Mouse (Mus musculus) brown adipose tissue, adult 24 weeks (tissue): ENCODE results near the gene Snx10. TPM values are rescaled to one million over a fixed set of nuclear protein-coding genes. Genes with fewer than 3 reads are reported as not detected.
A peak's percentile ranks its signal among the peaks of the same experiment; 100 is the strongest.

Source experiments
- H3K27ac ChIP-seq: fragments of 200-500 bp; replicated peaks from 2 replicates; pipeline ENCODE4 v1.5.1; 2012; ENCODE audit warnings: low read depth, mild to moderate bottlenecking, low read length
- H3K4me1 ChIP-seq: fragments of 200-500 bp; 2 replicates; pipeline ENCODE4 v1.6.1; 2012; ENCODE audit warnings: low read length, mixed read lengths; ENCODE audit not compliant: control insufficient read depth, insufficient read depth, insufficient read length
- H3K4me3 ChIP-seq: fragments of 200-500 bp; 2 replicates; pipeline ENCODE4 v1.5.1; 2012; ENCODE audit warnings: low read depth, mild to moderate bottlenecking, low read length, moderate library complexity; ENCODE audit not compliant: insufficient read depth
- polyA plus RNA-seq: library from polyadenylated mRNA; stranded (reverse); fragments of >200 nt; gene quantifications from 2 replicates; pipeline ENCODE4 v1.2.4, GENCODE M21; 2012; ENCODE audit not compliant: missing spikeins, insufficient read depth, insufficient read length

The Snx10 gene
- polyA plus RNA-seq, 1 experiment: 195 TPM

DNA sequence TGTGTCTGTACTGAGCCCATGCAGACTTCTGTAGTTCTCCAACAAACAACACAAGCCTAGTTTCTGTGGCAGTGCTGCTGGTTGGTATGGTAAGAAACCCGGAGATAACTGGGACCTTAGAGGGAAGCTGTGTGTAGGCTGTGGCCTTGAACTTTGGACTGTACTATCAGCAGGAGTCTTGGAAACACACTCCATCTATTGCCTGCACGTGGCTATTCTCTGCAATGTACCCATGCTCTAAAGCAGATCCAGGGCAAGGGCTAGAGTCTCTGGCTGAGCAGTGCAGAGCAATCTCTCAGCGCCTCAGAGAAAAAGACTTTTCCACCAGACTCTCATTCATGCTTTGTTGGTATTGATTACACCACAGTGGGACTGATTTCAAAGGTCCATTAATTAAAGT lies 10.0 kb upstream of the Snx10 start:
- Histone ChIP-seq H3K4me3 (no peak overlapping the region), H3K4me1 (no peaks in the 10 kb centered on the region), H3K27ac (no peak overlapping the region)

GRCm38 (mm10) chr6:51514860-51515259 lies 8.8 kb upstream of the Snx10 start:
- Histone ChIP-seq H3K4me3 (no peak overlapping the region), H3K27ac (no peak overlapping the region), H3K4me1 (no peaks in the 10 kb centered on the region)

GRCm38 (mm10) chr6:51523310-51523709 lies 391 bp upstream of the Snx10 start:
- peak overlapping the region; percentile 96 for H3K4me3 ChIP-seq
- no peak overlapping the region for H3K27ac ChIP-seq
- H3K4me1 ChIP-seq: no peaks in the 10 kb centered on the region

DNA sequence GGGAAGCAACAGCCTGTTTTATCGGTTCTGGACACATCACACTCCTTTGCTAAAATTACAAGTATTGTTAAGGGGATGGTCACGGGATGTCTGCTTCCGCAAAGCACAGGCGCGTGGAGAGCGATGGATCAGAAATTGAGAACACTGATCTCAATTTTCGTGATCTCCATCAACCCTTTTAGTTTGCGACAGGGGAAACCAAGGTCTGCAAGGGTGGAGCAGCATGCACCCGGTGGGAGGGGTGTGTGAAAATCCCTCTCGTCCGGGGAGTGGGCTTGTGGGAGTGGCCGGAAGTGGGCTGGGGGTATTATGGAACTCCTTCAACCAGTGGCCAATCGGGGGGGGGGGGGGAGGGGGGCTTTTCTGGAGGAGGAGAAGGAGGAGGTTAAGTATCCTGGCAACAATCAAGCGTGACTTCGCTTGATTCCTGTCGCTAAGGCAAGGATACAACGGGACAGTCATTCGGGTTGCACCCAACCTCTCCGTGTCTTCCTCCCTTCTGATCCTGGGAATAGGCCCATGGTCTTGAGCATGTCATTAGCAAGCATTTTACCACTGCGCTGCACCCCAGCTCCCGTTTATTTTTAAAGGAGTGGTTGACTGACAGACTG lies 725 bp downstream of the Snx10 start:
- peak overlapping the region; percentile 45 for H3K27ac ChIP-seq
- 0 out of 2 replicates have a peak, but pooled peaks cover under 1% of the 10 kb centered on the region for H3K4me1 ChIP-seq
- H3K4me3 ChIP-seq: peak overlapping the region; percentile 96

DNA sequence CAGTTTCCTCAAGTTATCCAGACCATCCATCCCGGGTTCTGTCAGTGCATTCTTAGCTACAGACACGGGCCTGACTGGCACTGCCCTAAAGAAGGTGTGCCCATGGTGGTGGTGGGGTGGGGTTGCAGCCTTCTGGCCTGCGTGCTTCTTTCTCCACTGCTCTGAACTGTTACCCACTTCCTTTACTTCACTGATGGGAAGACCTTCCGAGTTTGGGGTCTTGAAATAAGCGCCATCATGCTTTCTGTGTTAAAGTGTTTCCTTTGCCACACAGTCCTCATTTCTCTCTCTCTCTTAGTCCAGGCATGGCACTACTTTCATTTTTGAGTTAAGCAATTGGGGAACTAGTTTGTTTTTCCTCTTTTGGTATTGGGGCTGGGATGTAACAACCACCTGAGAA lies 1.3 kb downstream of the Snx10 start:
- Histone ChIP-seq H3K27ac (peak overlapping the region; percentile 4; the same call in 1 of the 2 replicates), H3K4me1 (0 out of 2 replicates have a peak, but pooled peaks cover 2% of the 10 kb centered on the region), H3K4me3 (peak overlapping the region; percentile 96)

DNA sequence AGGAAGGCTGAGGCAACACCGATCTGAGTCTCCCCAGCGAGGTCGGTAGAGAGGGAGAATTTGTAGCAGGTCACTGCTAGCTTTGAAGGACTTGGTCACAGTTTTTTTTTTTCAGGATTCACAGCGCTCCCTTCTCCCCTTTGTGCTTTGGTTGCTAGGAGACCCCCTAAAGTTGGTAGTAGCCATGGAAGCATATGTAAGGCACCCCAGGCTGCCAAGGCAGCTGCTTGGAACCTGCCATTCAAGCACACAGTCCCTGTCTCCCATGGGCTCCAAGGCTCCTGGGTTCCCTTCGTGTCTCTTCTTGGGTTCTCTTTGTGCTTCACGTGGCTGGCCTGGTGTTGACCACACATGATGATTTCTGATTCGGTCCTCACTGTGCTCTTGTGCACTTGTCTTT lies 5.8 kb downstream of the Snx10 start:
- Histone ChIP-seq H3K4me1 (peaks cover 11% of the 10 kb centered on the region), H3K27ac (no peak overlapping the region), H3K4me3 (no peak overlapping the region)

- H3K27ac ChIP-seq: peak overlapping the region; percentile 53
- peaks cover 11% of the 10 kb centered on the region for H3K4me1 ChIP-seq
- H3K4me3 ChIP-seq: no peak overlapping the region
Measured at GRCm38 (mm10) chr6:51533467-51534200, 9.9 kb downstream of the Snx10 start.

DNA sequence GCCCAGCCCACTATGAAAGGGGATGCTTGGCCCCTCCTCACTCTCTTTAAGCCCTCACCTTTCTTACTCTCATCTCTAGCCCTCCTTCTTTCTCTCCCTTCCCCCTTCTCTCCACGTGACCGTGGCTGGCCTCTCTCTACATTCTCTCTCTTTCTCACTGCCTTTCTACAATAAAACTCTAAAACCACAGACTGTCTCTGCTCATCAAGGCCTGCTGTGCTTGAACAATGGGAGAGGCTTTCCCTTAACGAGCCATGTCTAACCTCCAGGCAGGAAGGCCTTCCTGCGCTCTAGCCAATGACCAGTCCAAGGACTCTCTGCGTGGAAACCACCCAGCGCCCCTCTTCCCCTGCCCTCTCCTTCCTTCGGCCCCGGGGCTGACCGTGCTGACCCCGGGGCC lies 11.9 kb downstream of the Snx10 start:
- Histone ChIP-seq H3K27ac (no peak overlapping the region), H3K4me1 (peaks cover 9% of the 10 kb centered on the region), H3K4me3 (no peak overlapping the region)

DNA sequence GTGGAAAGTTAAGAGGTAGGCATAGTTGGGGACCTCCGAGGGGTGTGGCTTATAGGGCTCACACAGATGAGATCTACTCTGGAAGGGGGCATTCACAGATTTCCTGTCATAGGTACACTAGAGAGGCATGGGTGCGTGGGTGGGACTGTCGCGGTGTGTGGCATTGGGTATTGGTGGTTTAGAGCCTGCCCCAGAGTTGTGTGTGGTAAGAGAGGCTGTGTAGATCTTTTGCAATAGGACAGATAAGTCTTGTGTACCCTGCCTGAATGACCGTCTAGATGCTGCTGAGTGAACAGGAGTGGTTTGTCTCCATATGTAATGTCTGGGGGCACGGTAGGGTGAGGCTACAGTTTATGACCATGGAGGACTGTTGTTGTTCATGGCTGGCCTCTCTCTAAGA lies 16.8 kb downstream of the Snx10 start:
- Histone ChIP-seq H3K27ac (no peak overlapping the region), H3K4me1 (no peaks in the 10 kb centered on the region), H3K4me3 (no peak overlapping the region)

DNA sequence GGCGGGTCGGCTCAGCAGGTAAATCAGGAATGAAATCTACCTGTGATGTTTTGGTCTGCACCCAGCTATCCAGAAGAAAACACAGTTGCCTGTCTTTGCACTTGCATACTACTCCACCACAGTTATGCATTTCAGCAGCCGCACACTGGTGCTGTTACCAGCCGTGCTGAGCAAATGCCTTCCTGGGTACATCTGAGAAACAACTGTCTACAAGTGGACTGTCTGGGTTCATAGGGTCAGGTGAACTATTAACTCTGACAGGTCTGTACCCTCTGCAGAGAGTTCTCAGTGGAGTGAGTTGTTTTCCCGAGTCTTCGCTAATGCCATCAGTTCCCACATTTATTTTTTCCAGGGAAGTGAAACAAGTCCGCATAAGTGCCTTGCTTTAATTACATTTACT lies 17.7 kb downstream of the Snx10 start:
- Histone ChIP-seq H3K4me1 (peaks cover 3% of the 10 kb centered on the region; the same call in 1 of the 2 replicates), H3K4me3 (no peak overlapping the region), H3K27ac (no peak overlapping the region)

GRCm38 (mm10) chr6:51542147-51542546 lies 18.4 kb downstream of the Snx10 start:
- no peak overlapping the region for H3K4me3 ChIP-seq
- H3K27ac ChIP-seq: no peak overlapping the region
- peaks cover 5% of the 10 kb centered on the region; the same call in 1 of the 2 replicates for H3K4me1 ChIP-seq

- H3K4me1 ChIP-seq: peaks cover 7% of the 10 kb centered on the region; the same call in 1 of the 2 replicates
- no peak overlapping the region for H3K4me3 ChIP-seq
- H3K27ac ChIP-seq: no peak overlapping the region; the same call in 1 of the 2 replicates
Measured at GRCm38 (mm10) chr6:51543639-51544117, 20.0 kb downstream of the Snx10 start.

- Histone ChIP-seq H3K4me1 (peaks cover 7% of the 10 kb centered on the region; the same call in 1 of the 2 replicates), H3K4me3 (peak overlapping the region; percentile 69), H3K27ac (peak overlapping the region; percentile 91)
Measured at GRCm38 (mm10) chr6:51544118-51544681, 20.5 kb downstream of the Snx10 start.

DNA sequence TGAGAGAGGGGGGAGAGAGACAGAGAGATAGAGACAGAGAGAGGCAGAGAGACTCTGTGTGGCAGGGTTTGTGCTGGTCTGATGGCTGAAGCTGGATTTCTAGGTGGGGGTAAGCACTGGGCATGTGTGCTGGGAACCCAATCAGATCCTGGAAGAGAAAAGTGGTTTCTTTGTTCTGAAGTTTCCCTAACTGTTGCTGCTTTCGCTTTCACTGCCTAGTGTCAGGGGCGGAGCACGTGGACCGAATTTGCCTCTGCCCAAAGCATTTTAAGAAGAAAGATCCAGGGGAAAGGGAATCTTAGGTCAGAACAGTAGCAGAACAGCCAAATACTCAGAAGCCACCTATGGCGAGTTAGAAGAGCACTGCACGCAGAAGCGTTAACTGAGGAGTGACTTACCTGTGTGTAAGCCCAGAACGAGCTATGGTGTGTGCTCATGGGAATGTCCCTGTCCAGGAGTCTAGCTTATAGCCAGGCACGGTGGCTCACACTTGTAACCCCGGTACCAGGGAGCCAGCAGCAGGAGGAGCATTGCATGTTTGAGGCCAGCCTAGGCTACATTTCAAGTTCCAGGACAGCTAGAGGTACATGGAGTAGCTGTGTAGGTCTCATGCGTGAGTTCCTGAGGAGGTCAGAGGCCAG lies 21.6 kb downstream of the Snx10 start:
- Histone ChIP-seq H3K4me3 (peak overlapping the region; percentile 69), H3K27ac (peak overlapping the region; percentile 91), H3K4me1 (peaks cover 7% of the 10 kb centered on the region; the same call in 1 of the 2 replicates)

GRCm38 (mm10) chr6:51546085-51546484 lies 22.4 kb downstream of the Snx10 start:
- Histone ChIP-seq H3K27ac (peak overlapping the region; percentile 73), H3K4me3 (peak overlapping the region; percentile 22), H3K4me1 (peaks cover 7% of the 10 kb centered on the region; the same call in 1 of the 2 replicates)
